In genomic region chr5:107547955-107548354, GRCm38 (mm10) we compare ENCODE assay signal across 34 mouse cellular contexts. TPM values are rescaled to one million over a fixed set of nuclear protein-coding genes. Genes with fewer than 3 reads are reported as not detected.
DNase-seq lines count a peak whose midpoint lies in the region; ATAC-seq lines count a peak whose summit lies in the region.
"Had no signal": no experiment of that assay in that cellular context is flagged by ENCODE, and none has a peak within 500 bp of the region (broad histone marks: within the 10 kb centered on the region; RNA-seq: fewer than 3 reads in every experiment).

No protein-coding gene starts in this region.

- H3K9me3 ChIP-seq in liver, embryonic 11.5 days (ENCODE audit: control insufficient read depth, low read length): no peaks in the 10 kb centered on the region
- no peaks in the 10 kb centered on the region for H3K9me3 ChIP-seq in liver, embryonic 16.5 days (replicated peaks; ENCODE audit: control insufficient read depth, low read length)
- H3K9me3 ChIP-seq: embryonic facial prominence, embryonic 12.5 days; G1E; hindbrain, embryonic 10.5 days; intestine, embryonic 15.5 days; limb, embryonic 13.5 days; midbrain, embryonic 10.5 days; midbrain, embryonic 15.5 days had no signal

- H3K4me3 ChIP-seq in liver, embryonic 11.5 days (ENCODE audit: low read depth, low read length): no peak overlapping the region
- H3K4me3 ChIP-seq in liver, embryonic 16.5 days (ENCODE audit: low read depth, low read length): no peak overlapping the region
- H3K4me3 ChIP-seq: embryonic facial prominence, embryonic 12.5 days; heart, adult 2 months; hindbrain, embryonic 10.5 days; intestine, embryonic 15.5 days; left cerebral cortex, adult 2 months; limb, embryonic 13.5 days; midbrain, embryonic 10.5 days; midbrain, embryonic 15.5 days had no signal

- ATAC-seq in liver, embryonic 11.5 days (replicated peaks; ENCODE audit: low FRiP score): peak; percentile 99
- peak; percentile 93 for ATAC-seq in erythroid progenitor cell, adult 5-6 weeks (replicated peaks; ENCODE audit: low FRiP score, poor library complexity, severe bottlenecking)
- ATAC-seq in liver, embryonic 16.5 days (ENCODE audit: low read depth): peak; percentile 100
- ATAC-seq: forebrain, embryonic 16.5 days; hindbrain, postnatal 0 days; intestine, embryonic 15.5 days; midbrain, embryonic 15.5 days had no signal

- H3K4me1 ChIP-seq in liver, embryonic 11.5 days (replicated peaks; ENCODE audit: control insufficient read depth, insufficient read depth, low read length): peaks cover 5% of the 10 kb centered on the region; the same call in 1 of the 2 replicates
- peaks cover 20% of the 10 kb centered on the region for H3K4me1 ChIP-seq in liver, embryonic 16.5 days (ENCODE audit: control insufficient read depth, low read depth, low read length)
- H3K4me1 ChIP-seq: embryonic facial prominence, embryonic 12.5 days; hindbrain, embryonic 10.5 days; intestine, embryonic 15.5 days; limb, embryonic 13.5 days; midbrain, embryonic 10.5 days; midbrain, embryonic 15.5 days had no signal

- no peak for DNase-seq in liver, embryonic 11.5 days (ENCODE audit: low spot score)
- DNase-seq in liver: no peak
- peak; percentile 17 for DNase-seq in MEL-GATA-1-ER (ENCODE audit: extremely low read depth, low read depth)
- no peak for DNase-seq in MN1 (ENCODE audit: low spot score)
- DNase-seq in kidney, adult 9 months: no peak
- no peak for DNase-seq in kidney, adult 18-20 months
- DNase-seq: adrenal gland, postnatal 25 days; cerebellum, adult 8-10 months; cerebellum, postnatal 36 days; embryo, embryonic 11 days; heart, adult 2 months; heart, postnatal 14 days; kidney, adult 8-10 months; kidney, postnatal 10 days; lung, adult 2 months; lung, postnatal 10 days; right cerebral cortex, adult 18-20 months; thymus, adult 2 months; thymus, postnatal 36 days had no signal

- 53% methylated on average over 3 of the region's 3 CpGs for WGBS in liver, embryonic 11.5 days
- WGBS in liver, embryonic 16.5 days (ENCODE audit: insufficient replicate concordance): 24% methylated on average over 3 of the region's 3 CpGs

- H3K27ac ChIP-seq in liver, embryonic 11.5 days (ENCODE audit: low read depth, low read length): peak overlapping the region; percentile 43; the same call in 1 of the 2 replicates
- H3K27ac ChIP-seq in liver, embryonic 16.5 days (ENCODE audit: low read length): peak overlapping the region; percentile 83
- H3K27ac ChIP-seq: embryonic facial prominence, embryonic 12.5 days; heart, adult 2 months; hindbrain, embryonic 10.5 days; hindbrain, postnatal 0 days; intestine, embryonic 15.5 days; left cerebral cortex, adult 2 months; limb, embryonic 13.5 days; macrophage; midbrain, embryonic 10.5 days; midbrain, embryonic 15.5 days had no signal

- H3K36me3 ChIP-seq in liver, embryonic 11.5 days (ENCODE audit: control insufficient read depth, insufficient read depth, low read length): peaks cover 5% of the 10 kb centered on the region
- no peaks in the 10 kb centered on the region for H3K36me3 ChIP-seq in liver, embryonic 16.5 days (ENCODE audit: control insufficient read depth, insufficient read depth)
- H3K36me3 ChIP-seq: intestine, embryonic 15.5 days had no signal

- peak overlapping the region; percentile 22; the same call in 1 of the 2 replicates for H3K4me2 ChIP-seq in liver, embryonic 11.5 days
- peak overlapping the region; percentile 36 for H3K4me2 ChIP-seq in liver, embryonic 16.5 days (ENCODE audit: low read depth, low read length)
- H3K4me2 ChIP-seq: embryonic facial prominence, embryonic 12.5 days; intestine, embryonic 15.5 days; limb, embryonic 13.5 days; midbrain, embryonic 15.5 days had no signal

- H3K9ac ChIP-seq in liver, embryonic 11.5 days (ENCODE audit: low read depth, low read length): no peak overlapping the region; the same call in 1 of the 2 replicates
- H3K9ac ChIP-seq in liver, embryonic 16.5 days (ENCODE audit: low read depth, low read length): no peak overlapping the region
- H3K9ac ChIP-seq: embryonic facial prominence, embryonic 12.5 days; intestine, embryonic 15.5 days; limb, embryonic 13.5 days; midbrain, embryonic 15.5 days had no signal

- H3K27me3 ChIP-seq in liver, embryonic 11.5 days (replicated peaks; ENCODE audit: control insufficient read depth, insufficient read depth, low read length): no peaks in the 10 kb centered on the region
- no peaks in the 10 kb centered on the region for H3K27me3 ChIP-seq in liver, embryonic 16.5 days (ENCODE audit: control insufficient read depth, insufficient read depth, low read depth, low read length)
- H3K27me3 ChIP-seq: embryonic facial prominence, embryonic 12.5 days; intestine, embryonic 15.5 days; limb, embryonic 13.5 days; midbrain, embryonic 15.5 days had no signal

RNA-seq across cellular contexts. Expression of gene 1700028K03Rik, which starts 13.4 kb away (rescaled TPM):
- polyA plus RNA-seq in liver, embryonic 11.5 days (2014; fragmentation: Nextera tagmentation; extraction: Ambion mirVana): 0.05 and 0.12 TPM in 2 replicates
- total RNA-seq in erythroid progenitor cell, adult 5-6 weeks (2015; ENCODE audit: low replicate concordance): not detected in 2 replicates
- total RNA-seq in erythroid progenitor cell, adult 5-6 weeks (2017; ENCODE audit: low replicate concordance): 0.51 and 0.68 TPM in 2 replicates
- polyA plus RNA-seq in liver, embryonic 16.5 days (2015; fragmentation: Nextera tagmentation; extraction: Ambion mirVana): 0.11 TPM in 1 of 2 replicates, not detected in the other
- total RNA-seq: adrenal gland, adult 18-20 months; gastrocnemius, adult 8-10 months; heart, adult 2 months; heart, postnatal 14 days had no signal
- polyA plus RNA-seq: G1E; lung, adult 2 months; macrophage had no signal

RNA-seq across cellular contexts. Expression of gene Gm42669, which starts 40.5 kb away (rescaled TPM):
- polyA plus RNA-seq in liver, embryonic 11.5 days (2014; fragmentation: Nextera tagmentation; extraction: Ambion mirVana): 0.27 and 0.44 TPM in 2 replicates
- total RNA-seq in erythroid progenitor cell, adult 5-6 weeks (2015; ENCODE audit: low replicate concordance): not detected in 2 replicates
- total RNA-seq in erythroid progenitor cell, adult 5-6 weeks (2017; ENCODE audit: low replicate concordance): 0.08 and 0.39 TPM in 2 replicates
- polyA plus RNA-seq in liver, embryonic 16.5 days (2015; fragmentation: Nextera tagmentation; extraction: Ambion mirVana): 0.04 TPM in 1 of 2 replicates, not detected in the other
- total RNA-seq: adrenal gland, adult 18-20 months; adrenal gland, postnatal 25 days; gastrocnemius, adult 8-10 months; heart, adult 2 months had no signal

RNA-seq across cellular contexts. Expression of gene Rpap2, which starts 49.2 kb away (rescaled TPM):
- polyA plus RNA-seq in liver, embryonic 11.5 days (2014; fragmentation: Nextera tagmentation; extraction: Ambion mirVana): 15.0 and 17.1 TPM in 2 replicates
- total RNA-seq in erythroid progenitor cell, adult 5-6 weeks (2015; ENCODE audit: low replicate concordance): 6.3 and 10.1 TPM in 2 replicates
- total RNA-seq in erythroid progenitor cell, adult 5-6 weeks (2017; ENCODE audit: low replicate concordance): 6.3 and 11.0 TPM in 2 replicates
- polyA plus RNA-seq in liver, embryonic 16.5 days (2015; fragmentation: Nextera tagmentation; extraction: Ambion mirVana): 5.2 and 5.4 TPM in 2 replicates

RNA-seq across cellular contexts. Expression of gene Glmn, which starts 49.7 kb away (rescaled TPM):
- 20.6 and 22.7 TPM in 2 replicates for polyA plus RNA-seq in liver, embryonic 11.5 days (2014; fragmentation: Nextera tagmentation; extraction: Ambion mirVana)
- 1.3 and 4.3 TPM in 2 replicates for total RNA-seq in erythroid progenitor cell, adult 5-6 weeks (2015; ENCODE audit: low replicate concordance)
- 7.2 and 10.3 TPM in 2 replicates for total RNA-seq in erythroid progenitor cell, adult 5-6 weeks (2017; ENCODE audit: low replicate concordance)
- polyA plus RNA-seq in liver, embryonic 16.5 days (2015; fragmentation: Nextera tagmentation; extraction: Ambion mirVana): 6.5 and 6.9 TPM in 2 replicates
